Mouse (Mus musculus) gonadal fat pad, adult 2 months (tissue): ENCODE results near the gene Mgat3. TPM values are rescaled to one million over a fixed set of nuclear protein-coding genes. Genes with fewer than 3 reads are reported as not detected.

ENCODE experiments used
- DNase-seq: peaks from one replicate; pipeline ENCODE4 v3.0.0-alpha.2; 2012; ENCODE audit warnings: low read depth
- polyA plus RNA-seq: library from polyadenylated mRNA; depleted of rRNA; stranded (reverse); fragments of >200 nt; gene quantifications from 2 replicates; pipeline ENCODE4 v1.2.3, GENCODE M21; 2012

Gene Mgat3
- polyA plus RNA-seq, 1 experiment: 10.2 TPM

- DNase-seq: peak; percentile 22
Measured at GRCm38 (mm10) chr15:80181561-80181960, 8.0 kb downstream of the Mgat3 start.

GRCm38 (mm10) chr15:80182072-80182700 lies 8.7 kb downstream of the Mgat3 start:
- no peak for DNase-seq

DNA sequence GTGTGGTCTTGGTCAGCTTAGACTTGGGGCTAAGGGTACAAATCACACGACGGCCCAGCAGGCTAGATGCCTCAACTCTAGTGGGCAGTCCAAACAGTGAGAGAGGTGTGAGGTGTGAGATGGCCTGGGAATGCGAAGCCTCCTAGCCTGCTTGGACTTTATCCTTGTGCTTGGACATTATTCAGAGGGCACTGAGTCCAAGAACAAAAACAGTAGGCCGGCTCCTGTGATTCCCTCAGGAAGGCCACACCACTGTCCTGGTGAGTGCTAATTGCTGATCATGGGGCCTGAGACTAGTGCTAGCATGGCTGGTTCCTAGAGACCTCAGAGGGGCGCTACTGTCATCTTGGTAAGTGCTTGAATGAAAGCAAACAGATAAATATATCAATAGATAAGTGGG lies 15.4 kb downstream of the Mgat3 start:
- DNase-seq: no peak

DNA sequence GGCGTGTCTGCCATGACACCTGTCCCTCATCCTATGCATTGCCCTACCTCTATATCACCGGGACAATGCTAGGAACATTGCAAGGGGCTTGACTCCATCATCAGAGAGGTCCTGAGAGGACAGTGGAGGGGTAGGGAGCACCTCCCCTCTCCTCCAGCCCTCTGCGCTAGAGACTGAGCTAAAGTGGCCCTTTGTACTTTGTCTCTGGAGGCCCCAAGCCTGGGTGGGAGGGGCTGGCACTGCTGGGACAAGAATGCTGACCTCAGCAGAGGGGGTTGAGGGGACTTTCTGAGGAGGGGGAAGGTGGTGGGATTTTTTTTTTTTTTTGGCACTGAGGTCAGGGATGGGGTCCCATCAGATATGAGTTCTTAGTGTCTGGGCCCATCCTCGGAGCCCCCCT lies 16.6 kb downstream of the Mgat3 start:
- DNase-seq: no peak

DNA sequence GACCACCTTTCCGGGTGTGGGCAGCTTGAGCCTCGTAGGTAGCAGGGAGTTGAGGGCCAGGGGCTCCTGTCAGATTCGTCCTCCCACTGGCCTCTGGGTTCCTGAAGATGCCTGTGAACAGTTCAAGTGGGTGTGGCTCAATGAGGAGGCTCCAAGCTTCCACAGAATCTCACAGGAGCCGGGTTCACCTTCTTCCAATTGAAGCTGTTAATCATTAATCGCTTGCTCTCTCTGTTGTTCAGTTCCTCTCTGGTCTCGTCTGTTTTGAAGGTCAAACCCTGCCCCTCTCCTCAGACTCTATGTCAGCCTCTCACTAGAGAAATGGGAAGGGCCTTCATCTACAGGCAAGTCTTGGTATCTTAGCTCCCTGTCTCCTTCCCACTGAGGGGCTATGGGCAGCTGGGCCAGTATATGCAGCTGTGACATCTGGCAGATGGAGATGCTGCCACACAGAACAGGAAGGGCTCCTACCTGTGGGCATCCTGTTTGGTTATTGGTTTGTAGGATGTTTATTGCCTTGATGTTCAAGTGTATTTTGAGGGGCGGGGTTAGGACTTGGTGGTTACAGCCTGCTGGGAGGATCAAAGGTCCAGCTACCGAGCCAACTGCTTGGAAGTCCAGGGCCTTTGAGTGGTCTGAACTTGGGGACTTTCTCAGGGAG lies 18.2 kb downstream of the Mgat3 start:
- DNase-seq: no peak

GRCm38 (mm10) chr15:80192246-80192585 lies 18.7 kb downstream of the Mgat3 start:
- no peak for DNase-seq

DNA sequence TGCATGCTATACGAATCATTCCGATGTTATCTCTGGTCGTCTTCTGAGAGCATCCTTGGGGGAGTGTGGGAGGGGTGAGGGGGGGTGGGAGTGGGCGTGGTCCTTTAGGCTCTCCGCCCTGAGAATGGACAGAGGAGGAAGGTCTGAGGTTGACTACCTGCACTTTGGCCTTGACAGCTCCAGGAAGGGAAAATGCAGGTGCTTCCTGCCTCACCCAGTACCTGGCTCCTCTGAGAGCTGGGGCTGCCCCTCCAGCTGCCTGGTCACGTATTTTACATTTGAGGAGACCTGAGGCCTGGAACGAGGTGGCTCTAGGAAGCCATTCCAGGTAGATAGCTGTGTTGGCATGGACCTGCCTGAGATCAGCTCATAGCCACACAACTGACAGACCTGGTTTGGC lies 19.3 kb downstream of the Mgat3 start:
- DNase-seq: no peak

DNA sequence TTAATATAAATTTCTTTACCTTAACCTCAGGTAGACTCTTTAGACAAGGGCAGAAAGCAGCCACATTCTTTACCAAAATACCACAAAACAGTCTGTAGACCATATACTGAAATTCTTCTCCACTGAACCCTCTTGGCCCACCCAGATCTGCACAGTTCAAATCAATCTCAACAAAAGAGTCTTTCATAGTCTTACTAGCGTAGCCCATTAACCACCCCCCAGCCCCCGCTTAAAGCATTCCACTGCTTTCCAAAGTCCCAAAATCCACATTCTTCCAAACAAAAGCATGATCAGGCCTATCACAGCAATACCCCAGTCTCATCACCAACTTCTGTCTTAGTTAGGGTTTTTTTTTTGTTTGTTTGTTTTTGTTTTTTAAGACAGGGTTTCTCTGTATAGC lies 26.0 kb downstream of the Mgat3 start:
- DNase-seq: no peak

DNA sequence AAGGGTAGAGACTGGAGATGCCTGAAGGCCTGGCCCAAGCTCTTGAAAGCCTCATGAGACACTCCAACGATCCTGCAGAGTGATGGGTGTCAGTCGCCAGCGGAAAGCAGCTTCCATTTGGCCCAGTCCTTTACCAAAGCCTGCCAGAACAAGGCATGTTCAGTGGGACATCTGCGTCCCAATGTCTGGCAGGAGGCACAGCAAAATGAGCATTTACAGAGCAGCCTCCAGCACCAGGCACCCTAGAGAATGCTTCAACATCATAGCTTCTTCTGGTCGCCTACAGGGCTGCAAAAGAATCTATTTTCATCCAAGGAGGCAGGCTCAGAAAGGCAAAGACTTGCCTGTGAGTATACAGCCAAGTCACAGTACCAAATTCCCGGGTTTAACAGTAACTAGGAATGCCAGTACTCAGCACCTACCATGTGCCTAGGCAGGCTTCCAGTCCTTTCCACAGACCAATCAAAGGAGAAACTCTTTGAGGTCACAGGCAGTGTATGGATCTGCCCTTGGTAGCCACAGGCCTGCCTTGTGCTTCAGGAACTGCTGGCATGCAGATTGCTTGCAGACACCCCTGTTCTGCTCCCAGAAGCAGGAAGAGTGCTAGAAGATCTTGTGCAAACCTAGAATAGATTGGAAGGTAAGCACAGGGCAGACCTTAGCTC lies 28.7 kb downstream of the Mgat3 start:
- no peak for DNase-seq

GRCm38 (mm10) chr15:80203406-80203805 lies 29.9 kb downstream of the Mgat3 start:
- no peak for DNase-seq

- DNase-seq: no peak
Measured at GRCm38 (mm10) chr15:80206057-80206565, 32.6 kb downstream of the Mgat3 start.

DNA sequence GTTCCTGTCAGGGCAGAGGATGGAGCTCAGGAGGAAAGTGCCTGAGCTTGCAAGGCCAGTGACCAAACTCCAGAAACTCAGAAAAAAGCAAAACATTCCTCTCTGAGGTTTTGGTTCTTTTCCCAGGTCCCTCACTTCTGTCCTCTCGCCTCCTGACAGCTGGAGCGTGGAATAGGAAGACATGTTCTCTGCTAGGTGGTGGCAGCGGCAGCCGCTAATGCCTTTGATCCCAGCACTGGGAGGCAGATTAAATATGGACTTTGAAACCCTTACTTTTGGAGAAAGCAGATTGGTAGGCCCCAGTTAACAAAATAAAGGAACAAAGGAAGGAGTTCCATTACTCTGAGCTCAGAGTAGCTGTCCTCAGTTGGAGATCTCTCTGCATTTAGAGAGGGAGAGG lies 34.9 kb downstream of the Mgat3 start:
- DNase-seq: no peak

DNA sequence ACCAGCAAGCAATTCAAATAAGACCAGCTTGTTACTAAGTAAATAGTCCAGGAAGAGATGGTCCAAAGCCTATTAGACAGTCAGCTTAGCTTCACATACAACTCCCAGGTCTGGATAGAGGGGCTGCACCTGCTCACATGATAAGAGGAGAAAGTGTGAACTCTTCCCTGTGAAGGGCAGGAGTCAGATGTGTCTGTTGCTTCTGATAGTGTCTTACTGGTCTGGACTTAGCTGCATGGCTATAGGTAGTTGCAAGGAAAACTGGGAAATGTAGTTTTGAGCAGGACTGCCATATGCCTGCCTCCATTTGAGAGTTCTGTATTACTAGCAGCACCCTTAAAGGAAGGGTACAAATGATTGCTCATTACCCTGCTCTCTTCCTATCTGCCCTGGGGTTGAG lies 40.2 kb downstream of the Mgat3 start:
- no peak for DNase-seq

- DNase-seq: no peak
Measured at GRCm38 (mm10) chr15:80215716-80216479, 42.4 kb downstream of the Mgat3 start.

DNA sequence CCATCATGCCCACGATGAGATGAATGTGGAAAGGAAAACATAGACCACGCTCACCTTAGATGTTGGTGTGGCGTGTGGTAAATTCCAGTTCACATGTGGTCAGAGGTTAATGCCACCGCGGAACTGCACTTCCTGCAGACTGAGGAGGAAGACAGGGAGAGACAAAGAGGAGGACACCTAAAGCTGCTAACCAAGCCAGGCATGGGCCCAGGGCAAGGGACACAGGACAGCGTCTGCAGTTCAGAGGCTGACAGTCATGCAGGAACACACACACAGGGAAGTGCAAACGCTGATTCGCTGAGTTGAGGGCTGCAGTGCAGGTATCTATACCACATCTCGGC lies 42.9 kb downstream of the Mgat3 start:
- no peak for DNase-seq

DNA sequence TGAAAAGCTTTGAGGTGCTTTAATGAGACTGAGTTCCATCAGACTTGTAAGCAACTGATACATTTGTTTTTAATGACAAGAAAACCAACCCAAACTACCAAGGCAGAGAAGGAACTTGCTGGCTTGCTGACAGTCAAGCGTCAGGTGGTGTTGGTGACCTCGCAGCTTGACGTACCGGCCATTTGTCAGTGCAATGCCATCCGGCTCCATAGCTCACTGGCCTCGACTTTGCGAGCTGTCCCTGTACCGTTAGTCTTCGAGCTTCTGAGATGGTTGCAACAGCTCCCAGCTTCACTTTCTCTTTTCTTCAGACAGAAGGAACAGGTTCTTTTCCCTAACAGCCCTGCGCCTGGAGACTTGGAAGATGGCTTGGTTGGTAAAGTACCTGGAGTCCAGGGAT lies 44.0 kb downstream of the Mgat3 start:
- no peak for DNase-seq

GRCm38 (mm10) chr15:80219211-80219610 lies 45.7 kb downstream of the Mgat3 start:
- DNase-seq: no peak

GRCm38 (mm10) chr15:80219705-80220657 lies 46.5 kb downstream of the Mgat3 start:
- DNase-seq: no peak

DNA sequence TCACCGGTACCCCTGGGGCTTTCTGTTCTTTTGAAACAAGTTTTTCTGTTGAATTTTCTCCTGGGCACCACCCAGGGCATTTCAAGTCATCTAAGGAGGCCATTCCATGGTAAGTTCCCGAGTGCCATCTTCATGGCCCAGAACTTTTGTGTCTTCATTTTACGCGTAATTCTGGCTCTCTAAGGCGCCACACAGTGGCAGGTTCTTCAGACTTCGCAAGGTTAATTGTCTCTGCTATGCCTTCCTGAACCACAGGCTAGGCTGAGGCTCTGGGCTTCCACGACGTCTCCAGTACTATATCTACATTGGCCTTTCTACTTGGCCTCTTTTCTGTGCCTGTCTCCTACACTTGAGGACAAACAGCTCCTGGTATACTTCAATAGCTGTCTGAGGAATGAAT lies 47.5 kb downstream of the Mgat3 start:
- no peak for DNase-seq

- no peak for DNase-seq
Measured at GRCm38 (mm10) chr15:80223751-80224150, 50.2 kb downstream of the Mgat3 start.

DNA sequence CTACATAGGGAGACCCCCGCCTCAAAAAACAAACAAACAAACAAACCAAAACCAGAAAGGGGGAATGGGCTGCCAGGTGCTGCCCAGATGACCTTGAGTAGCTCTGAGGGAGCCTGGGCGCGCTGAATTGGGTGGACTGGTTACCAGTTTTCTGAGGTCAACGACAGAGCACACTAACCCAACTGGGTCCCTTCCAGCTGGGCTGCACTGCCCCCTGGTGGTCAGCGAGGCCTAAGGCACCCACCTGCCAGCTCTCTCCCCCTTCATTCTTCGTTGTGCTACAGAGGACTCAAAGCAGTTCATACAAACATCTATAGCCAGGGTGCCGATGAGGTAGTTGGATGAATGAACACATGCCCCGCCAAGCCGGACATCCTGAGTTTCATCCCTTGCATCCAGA lies 51.7 kb downstream of the Mgat3 start:
- DNase-seq: no peak
